Mouse (Mus musculus) testis, adult 2 months (tissue): ENCODE measurements around the gene Sirt7. TPM values are rescaled to one million over a fixed set of nuclear protein-coding genes. Genes with fewer than 3 reads are reported as not detected.

Experiments used
- H3K27ac ChIP-seq: fragments of 200-500 bp; 2 replicates; pipeline ENCODE4 v1.5.1; 2012; ENCODE audit warnings: low read depth, low read length; ENCODE audit not compliant: control insufficient read depth, insufficient read depth
- H3K27me3 ChIP-seq: fragments of 200-500 bp; 2 replicates; pipeline ENCODE4 v1.6.1; 2012; ENCODE audit warnings: mild to moderate bottlenecking, low read length, moderate library complexity; ENCODE audit not compliant: control insufficient read depth, insufficient read depth
- H3K36me3 ChIP-seq: fragments of 200-500 bp; 2 replicates; pipeline ENCODE4 v1.6.1; 2012; ENCODE audit warnings: mild to moderate bottlenecking, low read length; ENCODE audit not compliant: control insufficient read depth, insufficient read depth
- H3K4me1 ChIP-seq: fragments of 200-500 bp; 2 replicates; pipeline ENCODE4 v1.6.1; 2012; ENCODE audit warnings: low read length; ENCODE audit not compliant: control insufficient read depth, insufficient read depth
- H3K4me3 ChIP-seq: fragments of 200-500 bp; 2 replicates; pipeline ENCODE4 v1.5.1; 2012; ENCODE audit warnings: low read depth, mild to moderate bottlenecking, low read length, moderate library complexity, mixed read lengths; ENCODE audit not compliant: control insufficient read depth
- CTCF ChIP-seq: fragments of 200-500 bp; IDR thresholded peaks from 2 replicates; pipeline ENCODE4 v1.5.1; 2012; ENCODE audit warnings: low read depth, mild to moderate bottlenecking, inconsistent platforms, low read length, moderate library complexity; ENCODE audit not compliant: control insufficient read depth, insufficient read depth, insufficient replicate concordance
- POLR2A ChIP-seq: fragments of 200-500 bp; IDR thresholded peaks from 2 replicates; pipeline ENCODE4 v1.6.1; 2012; ENCODE audit warnings: low read depth, mild to moderate bottlenecking, inconsistent platforms, low read length, moderate library complexity; ENCODE audit not compliant: control insufficient read depth
- polyA plus RNA-seq: library from polyadenylated mRNA; depleted of rRNA; stranded (reverse); fragments of >200 nt; gene quantifications from 2 replicates; pipeline ENCODE4 v1.2.3, GENCODE M21; 2012

Sirt7 gene
- polyA plus RNA-seq, 1 experiment: 23.9 TPM

GRCm38 (mm10) chr11:120613976-120614375, 11.1 kb downstream of the Sirt7 start:
- H3K27ac ChIP-seq: no peak overlapping the region
- no peaks in the 10 kb centered on the region; the same call in 1 of the 2 replicates for H3K36me3 ChIP-seq
- TF ChIP-seq CTCF (no peak), POLR2A (no peak)
- peaks cover 19% of the 10 kb centered on the region for H3K4me1 ChIP-seq
- H3K4me3 ChIP-seq: no peak overlapping the region
- no peaks in the 10 kb centered on the region for H3K27me3 ChIP-seq

- no peaks in the 10 kb centered on the region for H3K27me3 ChIP-seq
- TF ChIP-seq CTCF (no peak), POLR2A (no peak)
- H3K36me3 ChIP-seq: no peaks in the 10 kb centered on the region; the same call in 1 of the 2 replicates
- H3K27ac ChIP-seq: no peak overlapping the region
- H3K4me3 ChIP-seq: no peak overlapping the region
- H3K4me1 ChIP-seq: peaks cover 21% of the 10 kb centered on the region
Observed at GRCm38 (mm10) chr11:120613481-120613972, 11.5 kb downstream of the Sirt7 start.

GRCm38 (mm10) chr11:120612763-120613162, 12.3 kb downstream of the Sirt7 start:
- TF ChIP-seq CTCF (peak; percentile 86; the same call in 1 of the 2 replicates), POLR2A (no peak)
- Histone ChIP-seq H3K27me3 (no peaks in the 10 kb centered on the region), H3K27ac (no peak overlapping the region), H3K4me1 (peaks cover 19% of the 10 kb centered on the region), H3K36me3 (no peaks in the 10 kb centered on the region; the same call in 1 of the 2 replicates), H3K4me3 (no peak overlapping the region)

GRCm38 (mm10) chr11:120610477-120611046, 14.5 kb downstream of the Sirt7 start:
- H3K36me3 ChIP-seq: no peaks in the 10 kb centered on the region; the same call in 1 of the 2 replicates
- TF ChIP-seq CTCF (no peak), POLR2A (no peak)
- no peak overlapping the region for H3K4me3 ChIP-seq

GRCm38 (mm10) chr11:120609250-120609649, 15.8 kb downstream of the Sirt7 start:
- Histone ChIP-seq H3K27ac (no peak overlapping the region), H3K27me3 (no peaks in the 10 kb centered on the region), H3K36me3 (no peaks in the 10 kb centered on the region; the same call in 1 of the 2 replicates), H3K4me1 (peaks cover 14% of the 10 kb centered on the region), H3K4me3 (peak overlapping the region; percentile 71)
- TF ChIP-seq CTCF (no peak), POLR2A (0 out of 2 replicates have a peak, but pooled peaks have one; percentile 0)

More at GRCm38 (mm10) chr11:120610477-120611046, 14.5 kb downstream of the Sirt7 start:
- H3K27ac ChIP-seq: no peak overlapping the region
- H3K4me1 ChIP-seq: peaks cover 14% of the 10 kb centered on the region
- H3K27me3 ChIP-seq: no peaks in the 10 kb centered on the region

- H3K27ac ChIP-seq: 0 out of 2 replicates have a peak within 1 kb of the TSS, but pooled peaks have one; percentile 9
- TF ChIP-seq CTCF (no peak), POLR2A (peak; percentile 21; the same call in 1 of the 2 replicates)
- H3K36me3 ChIP-seq: no peaks in the 10 kb centered on the region; the same call in 1 of the 2 replicates
Observed at GRCm38 (mm10) chr11:120608241-120609034, 16.6 kb downstream of the Sirt7 start, which contains the start of gene Npb. TSS of gene Npb (plus strand) at chr11:120608477.

GRCm38 (mm10) chr11:120606764-120607163, 18.3 kb downstream of the Sirt7 start:
- H3K27ac ChIP-seq: no peak overlapping the region
- peaks cover 2% of the 10 kb centered on the region; the same call in 1 of the 2 replicates for H3K36me3 ChIP-seq
- TF ChIP-seq POLR2A: no peak
- no peak for TF ChIP-seq CTCF
- H3K27me3 ChIP-seq: no peaks in the 10 kb centered on the region
- H3K4me3 ChIP-seq: no peak overlapping the region
- H3K4me1 ChIP-seq: peaks cover 14% of the 10 kb centered on the region

More at GRCm38 (mm10) chr11:120608241-120609034, 16.6 kb downstream of the Sirt7 start, which contains the start of gene Npb:
- H3K4me1 ChIP-seq: peaks cover 14% of the 10 kb centered on the region
- H3K27me3 ChIP-seq: no peaks in the 10 kb centered on the region
- H3K4me3 ChIP-seq: peak within 1 kb of the TSS; percentile 71
